Mouse (Mus musculus) liver, embryonic 14.5 days (tissue): ENCODE measurements at regions not wholly inside any gene's neighbourhood (a gene's known extent, or its start where the extent isn't known, plus 50 kb on each side); places are given as distances from the start of the nearest gene placed in this dataset.
"Not testable (repeated sequence)": the region's sequence is repeated elsewhere in the genome, so short reads cannot be mapped to it uniquely, and the experiment has no call there.

Source experiments
- CTCF ChIP-seq: IDR thresholded peaks from 2 replicates; pipeline ENCODE4 v1.5.1; 2016; ENCODE audit warnings: antibody characterized with exemption, low read depth, control low read depth
- EP300 ChIP-seq: IDR thresholded peaks from 2 replicates; pipeline ENCODE4 v1.6.1; 2016; ENCODE audit warnings: antibody characterized with exemption, low read depth

DNA sequence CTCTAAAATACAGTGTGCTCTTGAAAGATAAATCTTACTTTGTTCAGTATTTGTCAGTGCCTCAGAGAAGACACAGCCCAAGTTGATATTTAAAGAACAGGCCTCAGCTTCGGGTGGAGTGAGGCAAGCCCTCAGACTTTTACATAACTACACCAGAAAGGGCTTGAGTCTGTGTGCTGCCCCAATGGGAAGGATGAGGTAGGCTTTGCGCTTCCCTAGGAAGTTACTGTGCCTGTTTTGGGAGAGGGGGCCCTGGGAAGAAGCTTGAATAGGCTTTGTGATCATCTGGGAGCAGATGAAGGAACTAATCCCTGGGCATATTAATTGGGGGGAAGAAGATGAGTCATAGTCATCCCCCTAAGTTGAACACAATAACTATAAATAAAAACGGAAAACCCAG lies 454.4 kb upstream of the Gdi2 start:
- TF ChIP-seq CTCF, EP300: not testable (repeated sequence)
